8 mouse cellular contexts compared by ENCODE assay signal in genomic region chr1:37540810-37541658, GRCm38 (mm10). TPM values are rescaled to one million over a fixed set of nuclear protein-coding genes. Genes with fewer than 3 reads are reported as not detected.
A peak's percentile ranks its signal among the peaks of the same experiment; 100 is the strongest.
DNase-seq lines count a peak whose midpoint lies in the region; TF ChIP-seq lines count a peak whose summit lies in the region.

TSS of gene Mgat4a (minus strand) at chr1:37541016.

- intact Hi-C loops in left cerebral cortex, adult 2 months (cut with DNase I), result loop anchor here (5.0 kb wide), 3 partner anchors 46 to 96 kb away; no protein-coding TSS in a partner anchor

- H3K79me2 ChIP-seq in macrophage (ENCODE audit: inconsistent target), result peaks cover 28% of the 10 kb centered on the region; the same call in 1 of the 2 replicates

- WGBS in macrophage (ENCODE audit: missing documents), result 3% methylated on average over 66 of the region's 72 CpGs

- no peaks in the 10 kb centered on the region for H3K36me3 ChIP-seq in macrophage (ENCODE audit: inconsistent target)

- peak; percentile 68 for DNase-seq in WW6 (ENCODE audit: low read depth, low spot score)
- DNase-seq in cerebellum, postnatal 36 days, result peak; percentile 90 to 93
- peak; percentile 58 to 76 for DNase-seq in gastrocnemius, adult 8-10 months (ENCODE audit: low spot score in 2 of 2)
- DNase-seq in hindlimb bud, embryonic 11.5 days (ENCODE audit: extremely low spot score, low read depth, low spot score), result peak; percentile 33
- DNase-seq in left cerebral cortex, adult 2 months (ENCODE audit: extremely low spot score in 1 of 2, low spot score in 2 of 2), result peak; percentile 91 to 92
- DNase-seq in right cerebral cortex, adult 18-20 months, result peak; percentile 94
- DNase-seq in urinary bladder, adult 2 months (ENCODE audit: low spot score), result peak; percentile 87

- H3K27ac ChIP-seq in left cerebral cortex, adult 2 months, result peak within 1 kb of the TSS; percentile 94
- no peak within 1 kb of the TSS for H3K27ac ChIP-seq in macrophage

- H3K4me3 ChIP-seq in left cerebral cortex, adult 2 months, result peak within 1 kb of the TSS; percentile 83
- H3K4me3 ChIP-seq in macrophage (ENCODE audit: inconsistent target), result peak within 1 kb of the TSS; percentile 38

- TF ChIP-seq CTCF in left cerebral cortex, adult 2 months (IDR thresholded peaks at IDR 0.05), result no peak

RNA-seq across cellular contexts. Expression of gene Mgat4a, which starts in this region (rescaled TPM):
- total RNA-seq in gastrocnemius, adult 8-10 months (2022), result 1 to 10 TPM; 3.8 to 6.7 (median 4.3) TPM
- 10 to 100 TPM; 30.1 to 32.2 TPM for total RNA-seq in left cerebral cortex, adult 2 months (2021)
- total RNA-seq in macrophage (2018; cell fraction: chromatin; rRNA removed), result 100 to 1,000 TPM in 7 of 26 experiments, 10 to 100 TPM in 19; 35.9 to 259 (median 71.5) TPM
- 10 to 100 TPM; 16.7 to 53.5 (median 28.3) TPM for total RNA-seq in macrophage (2018; cell fraction: cytosol; rRNA removed)
- total RNA-seq in macrophage (2018; cell fraction: nucleus; rRNA removed), result 100 to 1,000 TPM in 8 of 26 experiments, 10 to 100 TPM in 18; 33.7 to 151 (median 72.3) TPM
- polyA plus RNA-seq in macrophage (2018), result 9.6 to 16.8 TPM (median 15.0 TPM) in 3 replicates
- 33.1 and 33.4 TPM in 2 replicates for polyA plus RNA-seq in urinary bladder, adult 2 months (2012; rRNA removed)

Comparison
In these comparisons a context has a peak if more than half of its experiments do, and no peak if none do; other contexts are left out.
1. RNA of gene Mgat4a (total RNA-seq): 30.1 to 32.2 TPM in left cerebral cortex, adult 2 months; 3.8 to 6.7 TPM in gastrocnemius, adult 8-10 months; every median in the first group is over 4 times any median in the second.
2. DNase-seq: peak in every context shown above with its lines; median percentile 94 in right cerebral cortex, adult 18-20 months; 92 in cerebellum, postnatal 36 days; 92 in left cerebral cortex, adult 2 months; 87 in urinary bladder, adult 2 months; 68 in WW6; 67 in gastrocnemius, adult 8-10 months; 33 in hindlimb bud, embryonic 11.5 days.